Mouse (Mus musculus) myocyte (in vitro differentiated cells): ENCODE data around the gene Caln1. TPM values are rescaled to one million over a fixed set of nuclear protein-coding genes. Genes with fewer than 3 reads are reported as not detected.

Experiments
- H3K27me3 ChIP-seq: one replicate; pipeline ENCODE4 v1.6.1; 2011; ENCODE audit not compliant: control insufficient read depth, insufficient read depth, insufficient read length
- H3K36me3 ChIP-seq: one replicate; pipeline ENCODE4 v1.6.1; 2011; ENCODE audit not compliant: control insufficient read depth, insufficient read depth
- H3K4me2 ChIP-seq: one replicate; pipeline ENCODE4 v1.6.1; 2011; ENCODE audit warnings: low read depth, control low read depth
- H3K4me3 ChIP-seq: one replicate; pipeline ENCODE4 v1.5.1; 2011; ENCODE audit warnings: mild to moderate bottlenecking, control low read depth, moderate library complexity
- H3K79me2 ChIP-seq: one replicate; pipeline ENCODE4 v1.6.1; 2011; ENCODE audit not compliant: control insufficient read depth, insufficient read depth
- H3ac ChIP-seq: one replicate; pipeline ENCODE4 v1.6.1; 2011; ENCODE audit not compliant: control insufficient read depth, insufficient read length
- CEBPB ChIP-seq: IDR thresholded peaks from 2 replicates; pipeline ENCODE4 v1.6.1; 2011; ENCODE audit warnings: mild to moderate bottlenecking, moderate library complexity; ENCODE audit not compliant: poor library complexity, insufficient read depth, severe bottlenecking
- E2F4 ChIP-seq: IDR thresholded peaks from one replicate; pipeline ENCODE4 v1.6.1; 2011; ENCODE audit warnings: mild to moderate bottlenecking, control low read depth, moderate library complexity; ENCODE audit not compliant: insufficient read depth
- MAX ChIP-seq: IDR thresholded peaks from one replicate; pipeline ENCODE4 v1.6.1; 2011; ENCODE audit warnings: low read depth, mild to moderate bottlenecking, control low read depth
- MYOD1 ChIP-seq, 3 experiments: IDR thresholded peaks; one replicate each; pipeline ENCODE4 v1.6.1; 2011; ENCODE audit warnings: control low read depth in 2 of 3, low read depth in 2 of 3, mild to moderate bottlenecking in 2 of 3, moderate library complexity in 1 of 3; ENCODE audit not compliant: insufficient read length in 2 of 3, control insufficient read depth in 1 of 3
- MYOG ChIP-seq, 3 experiments: IDR thresholded peaks; one replicate each; pipeline ENCODE4 v1.6.1; 2011; ENCODE audit warnings: control low read depth in 2 of 3, low read depth in 2 of 3, mild to moderate bottlenecking in 2 of 3; ENCODE audit not compliant: insufficient read length in 2 of 3, control insufficient read depth in 1 of 3, insufficient read depth in 1 of 3
- POLR2A ChIP-seq: IDR thresholded peaks from one replicate; pipeline ENCODE4 v1.6.1; 2011; ENCODE audit warnings: low read depth, mild to moderate bottlenecking, control low read depth, moderate library complexity; ENCODE audit not compliant: insufficient read length
- POLR2AphosphoS2 ChIP-seq: IDR thresholded peaks from one replicate; pipeline ENCODE4 v1.6.1; 2011; ENCODE audit warnings: low read depth, control low read depth; ENCODE audit not compliant: insufficient read length
- REST ChIP-seq: IDR thresholded peaks from one replicate; pipeline ENCODE4 v1.6.1; 2011; ENCODE audit warnings: mild to moderate bottlenecking, control low read depth, moderate library complexity; ENCODE audit not compliant: insufficient read depth, insufficient read length
- SRF ChIP-seq: IDR thresholded peaks from one replicate; pipeline ENCODE4 v1.6.1; 2011; ENCODE audit warnings: low read depth; ENCODE audit not compliant: control insufficient read depth, insufficient read length
- TCF12 ChIP-seq: IDR thresholded peaks from one replicate; pipeline ENCODE4 v1.6.1; 2011; ENCODE audit warnings: mild to moderate bottlenecking, control low read depth; ENCODE audit not compliant: poor library complexity, insufficient read depth, severe bottlenecking
- TCF3 ChIP-seq: IDR thresholded peaks from one replicate; pipeline ENCODE4 v1.6.1; 2011; ENCODE audit warnings: low read depth, control low read depth; ENCODE audit not compliant: insufficient read length
- USF1 ChIP-seq: IDR thresholded peaks from one replicate; pipeline ENCODE4 v1.6.1; 2011; ENCODE audit warnings: low read depth, mild to moderate bottlenecking, control low read depth, moderate library complexity
- polyA plus RNA-seq: library from polyadenylated mRNA; unstranded; fragments of >200 nt; fragmentation: generic; extraction: Trizol; gene quantifications from one replicate; pipeline ENCODE4 v1.2.1, GENCODE M21; 2012; ENCODE audit warnings: missing spikeins

Gene Caln1
- polyA plus RNA-seq, 1 experiment, result not detected

DNA sequence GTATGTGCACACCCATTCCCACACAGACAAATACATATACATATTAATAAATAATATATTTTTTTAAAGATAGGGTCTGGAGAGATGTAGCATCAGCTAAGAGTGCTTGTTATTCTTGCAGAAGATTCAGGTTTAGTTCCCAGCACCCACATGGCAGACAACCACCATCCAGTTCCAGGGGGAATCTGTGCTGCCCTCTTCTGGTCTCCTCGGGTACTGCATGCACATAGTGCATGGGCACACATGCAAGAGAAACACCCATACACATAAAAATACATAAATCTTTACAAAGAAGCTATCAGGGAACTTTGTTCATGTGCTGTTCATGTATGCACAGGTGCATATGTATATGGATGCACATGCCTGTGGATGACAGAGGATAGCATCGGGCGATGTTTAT, 526.7 kb downstream of the Caln1 start:
- no peak overlapping the region for H3ac ChIP-seq
- no peak overlapping the region for H3K4me3 ChIP-seq
- H3K36me3 ChIP-seq, result no peaks in the 10 kb centered on the region
- no peak overlapping the region for H3K4me2 ChIP-seq
- H3K79me2 ChIP-seq, result no peaks in the 10 kb centered on the region
- H3K27me3 ChIP-seq, result no peaks in the 10 kb centered on the region
- TF ChIP-seq SRF (no peak), MYOD1 (IDR thresholded peaks at IDR 0.05; ENCODE audit: control insufficient read depth in 1 of 3, insufficient read length in 2 of 3, low read depth in 2 of 3) (no peak), POLR2AphosphoS2 (no peak), MAX (no peak), USF1 (no peak), E2F4 (no peak), REST (no peak), TCF12 (no peak), MYOG (IDR thresholded peaks at IDR 0.05; ENCODE audit: control insufficient read depth in 1 of 3, insufficient read depth in 1 of 3, insufficient read length in 2 of 3, low read depth in 2 of 3) (no peak), TCF3 (no peak), POLR2A (no peak), CEBPB (no peak)

Other genes starting within 250 kb of the Caln1 start
- 4.5 TPM for gene Kctd7, start 224.6 kb upstream of the Caln1 start, polyA plus RNA-seq
- 18.8 TPM for gene Rabgef1, start 197.7 kb upstream of the Caln1 start, polyA plus RNA-seq
- 25.3 TPM for gene Tmem248, start 152.4 kb upstream of the Caln1 start, polyA plus RNA-seq
- 47.2 TPM for gene Sbds, start 113.9 kb upstream of the Caln1 start, polyA plus RNA-seq
- gene Tyw1, start 113.8 kb upstream of the Caln1 start, polyA plus RNA-seq, result 23.6 TPM
- gene A330070K13Rik, start 15.2 kb downstream of the Caln1 start, polyA plus RNA-seq, result not detected